Mouse (Mus musculus) lung, adult 2 months (tissue): ENCODE measurements around the gene S1pr5. TPM values are rescaled to one million over a fixed set of nuclear protein-coding genes. Genes with fewer than 3 reads are reported as not detected.
A peak's percentile ranks its signal among the peaks of the same experiment; 100 is the strongest.
"Not testable (repeated sequence)": the region's sequence is repeated elsewhere in the genome, so short reads cannot be mapped to it uniquely, and the experiment has no call there.

Experiments used
- DNase-seq: peaks from one replicate; pipeline ENCODE4 v3.0.0; 2022
- H3K4me1 ChIP-seq: fragments of 200-500 bp; 2 replicates; pipeline ENCODE4 v1.6.1; 2011; ENCODE audit warnings: low read length; ENCODE audit not compliant: control insufficient read depth, insufficient read depth
- H3K4me3 ChIP-seq: fragments of 200-500 bp; replicated peaks from 2 replicates; pipeline ENCODE3; 2011; ENCODE audit warnings: low read depth, mild to moderate bottlenecking, control low read depth, low read length; ENCODE audit errors: extremely low read depth
- CTCF ChIP-seq: fragments of 200-500 bp; IDR thresholded peaks from 2 replicates; pipeline ENCODE4 v1.5.1; 2011; ENCODE audit warnings: mild to moderate bottlenecking, low read length, control low read depth; ENCODE audit not compliant: insufficient read depth
- POLR2A ChIP-seq: fragments of 200-500 bp; IDR thresholded peaks from 2 replicates; pipeline ENCODE4 v1.6.1; 2011; ENCODE audit warnings: low read depth, mild to moderate bottlenecking, control low read depth, low read length, borderline replicate concordance; ENCODE audit errors: extremely low read depth
- WGBS: fragments of 180-500 bp; shearing (Covaris S2); methylation state at CpG from one replicate; pipeline ENCODE4 v1.1.7; 2018; 5-methylcytosine and 5-hydroxymethylcytosine counted together
- polyA plus RNA-seq: library from polyadenylated mRNA; depleted of rRNA; stranded (reverse); fragments of >200 nt; gene quantifications from 2 replicates; pipeline ENCODE4 v1.2.3, GENCODE M21; 2012; rRNA removed

S1pr5 gene
- polyA plus RNA-seq: 9.7 and 11.3 TPM in 2 replicates

DNA sequence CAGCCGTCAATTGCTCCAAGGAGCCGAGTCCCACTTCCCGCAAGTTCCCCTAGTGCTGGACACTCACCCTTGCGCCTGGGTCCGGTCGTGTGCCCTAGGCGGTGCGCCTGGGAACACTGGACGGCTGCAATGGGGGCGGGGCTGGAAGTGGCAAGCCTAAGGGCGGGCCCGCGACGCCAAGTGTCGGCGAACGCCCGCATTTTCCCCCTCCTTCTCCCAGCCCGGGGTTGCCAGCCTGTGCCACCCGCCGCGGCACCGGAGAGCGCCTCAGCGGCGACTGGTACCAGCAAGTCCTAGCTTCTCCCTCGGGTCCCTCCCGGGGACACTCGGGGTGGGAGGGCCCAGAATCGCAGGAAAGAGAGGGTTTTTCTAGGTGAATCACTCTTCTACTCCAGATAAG is at the start of gene S1pr5:
Gene S1pr5 (minus strand): TSS at position 118 of the 400 bp plus-strand sequence.
- Histone ChIP-seq H3K4me3 (no peak within 1 kb of the TSS), H3K4me1 (peaks cover 6% of the 10 kb centered on the region; the same call in 1 of the 2 replicates)
- TF ChIP-seq CTCF: no peak
- TF ChIP-seq POLR2A: no peak
- DNase-seq: peak; percentile 42
- WGBS: 4% methylated on average over 30 of the region's 30 CpGs

DNA sequence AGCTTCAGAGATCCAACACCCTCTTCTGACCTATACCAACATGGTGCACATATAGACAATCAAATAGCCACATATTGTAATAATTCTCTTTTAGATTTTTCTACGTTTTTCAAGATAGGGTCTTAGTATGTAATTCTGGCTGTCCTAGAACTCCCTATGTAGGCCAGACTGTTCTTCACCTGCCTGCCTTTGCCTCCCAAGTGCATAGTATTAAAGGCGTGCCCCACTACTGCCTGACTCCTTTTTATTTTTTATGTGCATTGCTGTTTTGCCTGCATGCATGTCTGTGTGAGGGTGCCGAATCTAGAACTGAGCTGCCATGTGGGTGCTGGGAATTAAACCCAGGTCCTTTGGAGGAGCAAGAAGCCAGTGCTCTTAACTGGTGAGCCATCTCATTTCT is 44.0 kb upstream of the S1pr5 start:
- Histone ChIP-seq H3K4me3 (no peak overlapping the region), H3K4me1 (peaks cover 6% of the 10 kb centered on the region; the same call in 1 of the 2 replicates)
- WGBS: 91% methylated on average over 3 of the region's 3 CpGs
- TF ChIP-seq POLR2A (no peak), CTCF (no peak)
- DNase-seq: no peak

DNA sequence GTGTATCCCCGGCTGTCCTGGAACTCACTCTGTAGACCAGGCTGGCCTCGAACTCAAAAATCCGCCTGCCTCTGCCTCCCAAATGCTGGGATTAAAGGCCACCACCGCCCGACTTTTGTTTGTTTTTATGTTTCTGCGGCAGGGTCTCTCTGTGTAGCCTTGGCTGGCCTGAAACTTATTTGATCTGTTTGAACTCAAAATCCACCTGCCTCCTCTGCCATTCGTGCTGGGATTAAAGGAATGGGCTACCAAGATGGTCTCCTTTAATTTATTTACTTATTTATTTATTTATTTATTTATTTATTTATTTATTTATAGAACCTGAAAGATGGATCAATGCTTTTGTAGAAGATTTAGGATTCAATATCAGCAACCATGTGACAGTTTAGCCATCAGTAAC is 43.6 kb upstream of the S1pr5 start:
- 9% methylated on average over 7 of the region's 7 CpGs for WGBS
- not testable (repeated sequence) for H3K4me1 ChIP-seq, DNase-seq, H3K4me3 ChIP-seq

DNA sequence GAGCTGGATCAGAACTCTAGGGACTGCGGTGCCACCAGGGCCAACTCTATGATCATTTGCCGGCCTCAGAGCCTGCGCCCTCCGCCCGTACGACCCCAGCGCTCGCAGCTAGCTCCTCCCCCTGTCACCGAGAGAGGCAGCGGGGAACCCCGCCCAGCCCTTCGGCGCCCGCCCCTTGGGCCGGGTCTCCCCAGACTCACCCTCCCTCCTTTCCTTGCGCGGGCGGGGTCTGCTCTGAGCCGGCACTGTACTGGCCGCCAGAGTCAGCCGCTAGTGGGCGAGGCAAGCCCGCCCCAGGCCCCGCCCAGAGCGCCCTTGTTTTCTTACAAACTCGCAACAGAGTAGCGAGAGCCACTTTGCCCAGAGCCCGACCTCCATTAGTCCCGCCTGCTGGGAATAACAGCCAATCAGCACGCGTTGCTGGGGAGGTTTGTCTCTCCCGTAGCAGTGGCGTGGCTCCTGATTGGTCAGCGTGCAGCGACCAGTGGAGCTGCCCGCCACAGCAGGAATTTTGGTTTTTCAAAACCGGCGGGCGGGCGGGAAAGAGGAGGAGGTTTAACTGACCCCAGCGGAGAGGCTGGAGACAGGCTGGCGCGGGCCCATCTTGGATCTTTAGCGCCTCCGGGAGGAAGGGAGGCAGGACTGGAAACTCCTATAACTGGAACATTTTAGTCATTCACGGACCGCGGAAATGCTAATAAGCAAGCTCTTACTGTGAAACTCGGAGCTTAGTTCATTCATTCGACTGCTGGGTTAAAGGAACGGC is 43.0 kb upstream of the S1pr5 start, which contains the start of gene Cdkn2d:
Gene Cdkn2d (minus strand): TSS at position 386 of the 766 bp plus-strand sequence.
- Histone ChIP-seq H3K4me3 (peak within 1 kb of the TSS; percentile 97), H3K4me1 (peaks cover 12% of the 10 kb centered on the region; the same call in 1 of the 2 replicates)
- TF ChIP-seq POLR2A (peak; percentile 79; the same call in 1 of the 2 replicates), CTCF (no peak)
- WGBS: under 1% methylated on average over 46 of the region's 51 CpGs
- DNase-seq: peak; percentile 99

DNA sequence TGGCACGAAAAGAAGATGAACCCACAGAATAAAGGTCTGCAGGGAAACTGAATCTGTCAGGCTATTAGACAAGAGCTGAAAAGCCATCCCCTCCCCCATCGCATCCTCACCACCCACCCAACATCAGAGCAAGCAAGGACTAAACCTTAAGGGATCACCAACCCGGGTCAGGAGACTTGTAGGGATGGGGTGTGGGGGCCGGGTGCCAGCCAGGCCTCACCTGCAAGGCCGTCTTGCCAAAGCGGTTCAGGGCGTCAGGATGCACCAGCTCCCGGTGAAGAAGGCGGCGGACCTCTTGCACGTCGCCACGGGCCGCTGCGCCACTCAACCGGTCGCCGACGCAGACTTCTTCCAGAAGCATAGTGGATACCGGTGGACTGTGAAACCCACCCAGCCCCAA is 42.3 kb upstream of the S1pr5 start:
- Histone ChIP-seq H3K4me3 (peak overlapping the region; percentile 97), H3K4me1 (peaks cover 12% of the 10 kb centered on the region; the same call in 1 of the 2 replicates)
- WGBS: under 1% methylated on average over 20 of the region's 20 CpGs
- no peak for DNase-seq
- TF ChIP-seq POLR2A (no peak), CTCF (no peak)

DNA sequence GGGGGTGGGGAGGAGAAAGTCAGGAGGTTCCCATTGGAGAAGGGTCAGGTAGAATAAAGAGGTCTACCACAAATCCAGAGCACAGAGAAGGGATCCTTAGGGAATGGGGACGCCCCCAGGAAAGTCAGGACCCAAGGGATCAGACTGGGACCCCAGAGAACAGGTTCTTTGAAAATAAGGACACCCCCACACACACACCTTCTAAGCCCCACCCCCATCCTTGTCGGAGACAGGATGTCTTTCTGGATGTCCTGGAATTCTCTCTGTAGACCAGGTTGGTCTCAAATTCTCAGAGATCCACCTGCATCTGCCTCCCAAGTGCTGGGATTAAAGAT is 41.1 kb upstream of the S1pr5 start:
- H3K4me3 ChIP-seq: no peak overlapping the region
- TF ChIP-seq CTCF (no peak), POLR2A (no peak)
- peaks cover 12% of the 10 kb centered on the region; the same call in 1 of the 2 replicates for H3K4me1 ChIP-seq
- 70% methylated on average over 2 of the region's 2 CpGs for WGBS
- DNase-seq: no peak

DNA sequence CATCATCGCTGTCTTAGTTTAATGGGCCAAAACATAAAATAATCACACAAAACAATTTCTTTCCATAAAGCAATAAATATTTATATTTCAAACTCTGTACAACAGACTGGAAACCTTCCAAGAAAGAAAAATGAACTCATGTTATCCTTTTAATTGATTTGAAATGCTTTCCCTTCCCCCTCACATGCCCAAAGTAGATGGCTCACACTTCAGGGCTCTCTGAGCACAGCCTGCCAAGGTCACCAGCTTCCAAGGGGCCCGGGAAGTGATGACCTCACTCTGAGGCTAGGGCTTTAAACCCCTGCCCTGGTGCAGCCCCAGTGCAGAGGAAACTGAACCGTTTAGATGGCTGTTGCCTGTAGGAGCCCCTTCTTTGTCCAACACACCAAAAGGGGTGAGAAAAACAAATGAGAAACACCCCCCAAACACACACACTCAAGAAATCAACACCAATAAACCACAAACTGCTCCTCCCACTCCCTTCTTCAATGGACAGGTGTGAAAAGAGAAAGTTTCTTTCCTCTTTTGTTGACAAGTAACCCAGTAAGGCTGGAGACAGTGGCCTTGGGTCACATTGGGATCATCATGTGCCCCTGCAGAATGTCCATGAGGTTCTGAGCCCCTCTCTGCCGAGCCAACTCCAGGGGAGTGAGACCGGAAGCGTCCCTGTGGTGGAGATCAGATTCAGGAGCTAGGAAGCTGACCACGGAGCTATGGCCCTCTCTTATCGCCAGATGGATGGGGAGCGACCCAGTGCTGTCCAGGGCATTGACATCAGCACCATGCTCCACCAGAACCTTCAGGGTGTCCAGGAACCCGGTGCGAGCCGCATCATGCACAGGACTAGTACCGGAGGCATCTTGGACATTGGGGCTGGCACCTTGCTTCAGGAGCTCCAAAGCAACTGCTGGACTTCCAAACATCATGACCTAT is 40.4 kb upstream of the S1pr5 start:
- 63% methylated on average over 13 of the region's 13 CpGs for WGBS
- H3K4me1 ChIP-seq: peaks cover 12% of the 10 kb centered on the region; the same call in 1 of the 2 replicates
- TF ChIP-seq CTCF (no peak), POLR2A (no peak)
- DNase-seq: no peak
- peak overlapping the region; percentile 68 for H3K4me3 ChIP-seq

DNA sequence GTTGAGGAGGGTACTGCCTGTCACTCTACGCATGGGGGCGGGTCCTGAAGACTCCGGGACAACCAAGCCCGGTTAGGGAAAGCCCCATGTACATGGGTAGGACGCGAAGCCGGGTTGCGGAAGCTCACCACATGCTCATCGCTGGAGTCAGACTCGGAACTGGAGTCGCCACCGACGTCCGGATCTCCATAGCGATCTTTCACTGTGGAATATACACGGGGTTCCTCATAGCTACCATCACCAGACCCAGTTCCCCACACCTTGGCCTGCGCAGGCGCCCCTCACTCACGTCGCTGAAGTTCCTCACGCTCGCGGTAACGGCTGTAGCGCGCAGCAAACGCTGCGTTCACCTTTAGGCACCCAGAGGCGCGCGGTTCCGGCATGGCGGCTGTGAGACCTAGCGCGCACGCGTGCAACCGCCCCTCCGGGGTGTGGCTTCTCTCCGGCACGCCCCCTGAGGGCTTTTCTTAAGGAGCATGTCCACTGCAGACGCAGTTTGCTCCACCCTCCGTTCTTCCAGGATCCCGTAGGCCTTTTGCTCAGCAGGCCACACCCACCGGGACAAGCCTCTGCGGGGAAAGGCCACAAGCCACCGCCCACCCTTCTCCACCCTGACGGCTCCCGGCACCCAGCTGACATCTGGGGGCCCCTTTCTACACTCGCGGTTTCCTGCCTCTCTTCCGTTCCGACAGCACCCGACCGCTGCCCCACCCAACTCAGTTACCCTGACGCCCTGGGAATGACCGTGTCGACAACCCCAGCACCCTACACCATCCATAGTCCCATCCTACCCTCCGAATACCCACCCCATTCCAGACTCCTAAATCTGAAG is 39.5 kb upstream of the S1pr5 start, which contains the start of gene Kri1:
Gene Kri1 (minus strand): TSS at position 399 of the 832 bp plus-strand sequence.
- TF ChIP-seq CTCF: no peak
- TF ChIP-seq POLR2A: peak; percentile 88
- under 1% methylated on average over 59 of the region's 59 CpGs for WGBS
- peaks cover 12% of the 10 kb centered on the region; the same call in 1 of the 2 replicates for H3K4me1 ChIP-seq
- peak within 1 kb of the TSS; percentile 95 for H3K4me3 ChIP-seq
- DNase-seq: peak; percentile 98

DNA sequence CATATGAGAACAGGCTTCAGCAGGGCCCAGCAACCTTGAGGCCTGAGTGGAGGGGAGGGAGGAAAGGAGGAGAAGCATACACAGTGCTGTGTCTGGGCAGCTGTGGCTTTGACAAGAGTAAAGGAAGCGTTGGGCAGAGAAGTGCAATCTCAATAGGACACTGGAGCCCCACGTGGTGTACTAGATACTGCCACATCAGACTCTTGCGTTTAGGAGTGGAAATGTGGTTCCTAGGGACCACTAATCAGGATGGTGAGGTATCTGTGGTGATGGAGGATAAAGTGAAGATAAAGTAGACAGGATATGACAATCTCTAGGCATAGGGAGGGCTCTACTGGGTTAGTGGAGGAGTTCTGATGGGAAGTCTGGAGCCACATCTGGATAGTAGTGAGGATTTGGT is 38.5 kb upstream of the S1pr5 start:
- Histone ChIP-seq H3K4me3 (no peak overlapping the region), H3K4me1 (peaks cover 12% of the 10 kb centered on the region; the same call in 1 of the 2 replicates)
- TF ChIP-seq POLR2A: no peak
- TF ChIP-seq CTCF: no peak
- DNase-seq: no peak
- WGBS: 41% methylated on average over 3 of the region's 3 CpGs
